Mouse (Mus musculus) stomach, embryonic 16.5 days (tissue): ENCODE measurements around the gene Myo1d. TPM values are rescaled to one million over a fixed set of nuclear protein-coding genes. Genes with fewer than 3 reads are reported as not detected.

Source experiments
- ATAC-seq: fragments of 200-750 bp; cut with Nextera tagmentation; 2 replicates; pipeline ENCODE4 v1.8.0; 2017; ENCODE audit warnings: moderate number of reproducible peaks, moderate TSS enrichment; ENCODE audit not compliant: insufficient read depth, low FRiP score
- H3K27ac ChIP-seq: fragments of 300-500 bp; sonication (generic); 2 replicates; pipeline ENCODE4 v1.5.1; 2014; ENCODE audit warnings: low read length
- H3K27me3 ChIP-seq: fragments of 300-500 bp; sonication (generic); 2 replicates; pipeline ENCODE4 v1.6.1; 2014; ENCODE audit warnings: low read length, control low read depth, mixed read lengths; ENCODE audit not compliant: control insufficient read depth, insufficient read depth
- H3K36me3 ChIP-seq: fragments of 300-500 bp; sonication (generic); 2 replicates; pipeline ENCODE4 v1.6.1; 2014; ENCODE audit warnings: low read length; ENCODE audit not compliant: control insufficient read depth, insufficient read depth
- H3K4me1 ChIP-seq: fragments of 300-500 bp; sonication (generic); 2 replicates; pipeline ENCODE4 v1.6.1; 2014; ENCODE audit warnings: low read length, control low read depth, mixed read lengths; ENCODE audit not compliant: control insufficient read depth, insufficient read depth
- H3K4me2 ChIP-seq: fragments of 300-500 bp; sonication (generic); 2 replicates; pipeline ENCODE4 v1.6.1; 2014; ENCODE audit warnings: low read depth, low read length, mixed read lengths
- H3K4me3 ChIP-seq: fragments of 300-500 bp; sonication (generic); replicated peaks from 2 replicates; pipeline ENCODE4 v1.5.1; 2014; ENCODE audit warnings: mild to moderate bottlenecking, low read length
- H3K9ac ChIP-seq: fragments of 300-500 bp; sonication (generic); 2 replicates; pipeline ENCODE4 v1.6.1; 2014; ENCODE audit warnings: low read length
- H3K9me3 ChIP-seq: fragments of 300-500 bp; sonication (generic); replicated peaks from 2 replicates; pipeline ENCODE4 v1.6.1; 2016; ENCODE audit warnings: low read length, control low read depth; ENCODE audit not compliant: control insufficient read depth
- WGBS: fragments of 180-500 bp; shearing (Covaris S2); extraction: QIAGEN DNeasy Blood & Tissue Kit; methylation state at CpG from one replicate; pipeline ENCODE4 v1.1.7; 2014; 5-methylcytosine and 5-hydroxymethylcytosine counted together
- polyA plus RNA-seq: library from polyadenylated mRNA; unstranded; fragments of >200 nt; fragmentation: Nextera tagmentation; extraction: Ambion mirVana; gene quantifications from 2 replicates; pipeline ENCODE4 v1.2.1, GENCODE M21; 2015

The Myo1d gene
- polyA plus RNA-seq, 1 experiment from 2014 or later: 33.8 TPM

DNA sequence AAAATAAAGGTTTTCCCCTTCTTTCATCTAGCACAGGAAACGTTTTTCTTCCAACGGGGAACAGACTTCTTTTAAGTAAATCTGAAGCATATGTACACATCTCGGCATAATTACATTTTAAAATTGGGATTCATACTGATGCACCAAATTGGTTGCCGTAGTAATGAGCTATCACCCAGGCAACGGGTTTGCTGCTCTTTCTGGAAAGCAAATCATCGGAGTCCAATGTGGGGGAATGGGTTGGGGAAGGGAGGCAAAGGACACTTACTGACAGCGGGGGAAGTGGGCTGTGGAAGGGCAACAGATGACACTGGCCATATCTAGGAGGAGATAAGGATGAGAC, 156.8 kb downstream of the Myo1d start:
- no peaks in the 10 kb centered on the region for H3K36me3 ChIP-seq
- H3K9ac ChIP-seq: no peak overlapping the region
- WGBS: 51% methylated on average over 7 of the region's 7 CpGs
- no peaks in the 10 kb centered on the region for H3K9me3 ChIP-seq
- H3K27me3 ChIP-seq: no peaks in the 10 kb centered on the region
- H3K4me1 ChIP-seq: no peaks in the 10 kb centered on the region
- no peak overlapping the region for H3K4me3 ChIP-seq
- no peak overlapping the region for H3K4me2 ChIP-seq
- H3K27ac ChIP-seq: no peak overlapping the region
- no peak for ATAC-seq

DNA sequence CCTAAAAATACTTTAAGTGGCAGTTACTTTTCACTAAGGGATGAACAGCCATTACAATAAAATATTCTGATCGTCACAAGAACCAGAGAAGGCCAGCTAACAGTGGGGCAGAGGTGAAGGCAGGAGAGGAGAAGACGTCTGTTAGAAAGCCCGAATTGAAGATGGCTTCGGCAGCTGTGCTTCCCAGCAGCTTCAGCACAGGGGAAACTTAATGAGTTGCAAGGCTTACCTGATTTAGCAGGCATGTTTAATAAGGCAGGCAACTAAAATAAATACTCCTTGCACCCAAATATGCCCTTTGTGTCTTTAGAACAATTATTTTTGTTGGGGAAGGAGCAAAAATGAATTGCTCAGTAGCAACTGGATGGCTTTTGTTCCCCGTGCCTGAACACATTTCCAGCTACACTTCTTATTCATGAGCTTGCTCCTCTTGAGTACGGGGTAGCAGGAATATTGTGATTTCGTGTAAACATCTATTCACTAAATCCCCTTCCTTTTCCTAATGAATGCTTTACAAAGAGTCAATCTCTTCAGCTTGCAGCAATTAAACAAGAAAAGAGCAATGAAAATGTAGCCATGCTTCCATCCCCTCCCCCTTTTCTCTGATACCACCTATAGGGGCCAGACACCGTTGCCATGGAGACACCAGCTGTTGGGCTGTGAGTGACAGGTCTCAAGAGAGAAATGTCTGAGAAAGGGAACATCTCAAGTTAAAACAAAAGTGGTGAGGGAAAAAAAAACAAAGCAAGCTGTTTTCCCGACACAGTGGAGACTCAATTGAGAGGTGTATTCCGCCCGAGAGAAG, 157.4 kb downstream of the Myo1d start:
- Histone ChIP-seq H3K27me3 (no peaks in the 10 kb centered on the region), H3K27ac (no peak overlapping the region), H3K9ac (no peak overlapping the region), H3K36me3 (no peaks in the 10 kb centered on the region), H3K4me2 (no peak overlapping the region), H3K9me3 (no peaks in the 10 kb centered on the region), H3K4me1 (no peaks in the 10 kb centered on the region), H3K4me3 (no peak overlapping the region)
- no peak for ATAC-seq
- 38% methylated on average over 11 of the region's 11 CpGs for WGBS

DNA sequence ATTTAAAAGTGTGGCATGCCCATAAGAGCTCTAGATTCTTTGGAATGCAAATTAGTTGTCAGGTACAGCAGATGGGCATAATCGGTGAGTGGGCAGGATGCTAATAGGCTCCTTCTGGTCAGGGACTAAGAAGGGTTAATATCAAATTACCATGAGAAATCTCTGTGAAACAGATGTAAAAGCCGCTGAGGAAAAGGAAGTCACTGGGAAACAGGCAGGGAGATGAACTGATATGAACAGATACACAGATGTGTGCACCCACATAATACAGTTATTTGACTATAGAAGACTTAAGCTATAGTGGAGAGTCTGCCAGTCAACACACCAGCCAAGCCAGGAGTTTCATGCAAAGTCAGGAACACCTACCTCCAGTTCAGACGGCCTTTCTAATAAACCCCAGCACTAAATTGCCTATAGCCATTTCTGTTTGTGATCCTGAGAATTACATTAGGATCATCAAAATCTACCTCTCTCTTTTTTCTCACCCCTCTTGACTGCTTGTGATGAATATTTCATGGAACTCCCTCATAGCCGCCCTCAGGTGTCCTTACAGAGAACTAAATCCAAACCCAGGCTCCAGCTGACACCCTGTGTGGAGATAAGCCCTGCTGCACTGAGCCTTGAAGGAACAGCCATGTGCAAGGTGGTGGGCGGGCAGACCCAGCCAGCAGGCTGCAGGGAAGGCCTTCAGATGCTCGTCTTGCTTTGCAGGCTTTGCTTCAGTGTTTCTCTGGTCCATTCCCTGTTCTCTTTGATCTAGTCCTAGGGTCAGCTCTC, 164.7 kb downstream of the Myo1d start:
- H3K4me2 ChIP-seq: no peak overlapping the region
- H3K9ac ChIP-seq: no peak overlapping the region
- WGBS: 55% methylated on average over 6 of the region's 6 CpGs
- no peaks in the 10 kb centered on the region for H3K36me3 ChIP-seq
- H3K27me3 ChIP-seq: no peaks in the 10 kb centered on the region
- H3K4me3 ChIP-seq: no peak overlapping the region
- no peaks in the 10 kb centered on the region for H3K9me3 ChIP-seq
- H3K27ac ChIP-seq: no peak overlapping the region
- no peaks in the 10 kb centered on the region for H3K4me1 ChIP-seq
- ATAC-seq: no peak

DNA sequence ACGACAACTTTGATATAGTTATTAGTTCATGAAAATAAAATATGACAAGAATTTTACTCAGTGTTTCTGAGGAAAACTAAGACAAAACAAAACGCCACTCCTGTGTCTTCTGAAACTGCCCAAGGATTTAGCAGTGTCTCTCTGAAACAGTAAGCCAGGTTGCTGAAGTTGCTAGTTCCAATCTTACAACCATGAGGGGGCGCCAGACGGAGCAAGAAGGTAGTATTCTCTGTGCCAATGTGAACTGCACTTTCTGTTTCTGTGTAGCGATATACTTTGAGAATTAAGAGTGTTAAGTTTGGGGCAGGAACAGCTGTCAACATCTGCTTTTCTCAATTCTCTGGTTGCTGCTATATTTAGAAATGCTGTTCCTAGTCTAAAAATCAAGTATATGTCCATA, 165.4 kb downstream of the Myo1d start:
- Histone ChIP-seq H3K9me3 (no peaks in the 10 kb centered on the region), H3K4me1 (no peaks in the 10 kb centered on the region), H3K27me3 (no peaks in the 10 kb centered on the region), H3K4me2 (no peak overlapping the region), H3K9ac (no peak overlapping the region), H3K36me3 (no peaks in the 10 kb centered on the region), H3K4me3 (no peak overlapping the region), H3K27ac (no peak overlapping the region)
- no peak for ATAC-seq
- 41% methylated on average over 5 of the region's 5 CpGs for WGBS

DNA sequence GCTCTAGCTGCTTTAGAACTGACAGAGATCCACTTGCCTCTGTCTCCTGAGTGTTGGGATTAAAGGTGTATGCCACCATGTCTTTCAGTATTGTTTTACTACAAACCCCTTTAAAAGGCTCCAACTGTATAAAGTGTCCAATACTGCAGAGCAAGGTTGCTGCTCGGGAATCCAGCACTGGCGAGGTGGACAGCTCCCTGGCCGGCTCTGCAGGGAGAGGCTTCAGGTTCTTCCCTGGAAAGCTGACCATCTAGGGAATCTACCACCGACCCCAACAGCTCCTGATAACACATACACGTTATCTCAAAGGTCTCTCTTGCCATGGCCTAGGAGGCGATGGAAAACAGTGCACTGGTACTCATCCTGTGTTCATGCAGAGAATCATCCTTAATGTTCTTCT, 166.3 kb downstream of the Myo1d start:
- Histone ChIP-seq H3K4me3 (no peak overlapping the region), H3K9me3 (no peaks in the 10 kb centered on the region), H3K9ac (no peak overlapping the region), H3K4me2 (no peak overlapping the region), H3K27me3 (no peaks in the 10 kb centered on the region), H3K4me1 (no peaks in the 10 kb centered on the region), H3K36me3 (no peaks in the 10 kb centered on the region), H3K27ac (no peak overlapping the region)
- 6% methylated on average over 6 of the region's 6 CpGs for WGBS
- no peak for ATAC-seq

DNA sequence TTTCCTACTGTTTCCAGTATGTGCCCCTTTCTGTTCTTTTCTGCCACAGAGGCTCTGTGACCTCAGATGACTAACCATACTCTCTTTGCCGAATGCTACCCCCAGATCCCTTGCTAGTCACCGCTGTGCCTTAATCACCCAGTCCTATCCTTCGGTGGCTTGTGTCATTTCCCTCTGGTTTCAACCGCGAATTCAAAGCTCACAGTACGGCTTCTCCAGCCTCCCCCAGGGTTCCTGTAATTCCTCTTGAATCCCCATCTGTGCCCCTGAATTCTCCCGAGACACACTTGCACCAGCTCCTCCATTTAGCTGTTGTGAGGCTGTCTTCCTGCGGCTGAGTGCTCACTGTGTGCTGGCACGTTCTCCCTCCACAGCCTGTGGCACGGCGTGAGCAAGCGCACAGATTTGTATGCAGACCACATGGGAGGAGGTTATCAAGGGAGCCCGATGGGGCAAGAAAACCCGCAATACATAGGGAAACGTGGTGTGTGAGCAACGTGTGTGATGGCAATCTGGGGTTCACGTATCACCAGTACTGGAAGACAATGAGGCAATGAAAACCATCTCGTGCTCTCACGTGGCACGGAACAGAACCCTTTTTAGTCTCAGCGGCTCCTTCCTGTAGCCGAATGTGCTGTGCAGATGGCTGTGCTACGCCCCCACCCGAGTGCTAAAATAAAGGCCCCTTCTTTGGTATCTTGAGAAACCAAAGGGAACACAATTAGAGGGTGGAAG, 177.0 kb downstream of the Myo1d start:
- Histone ChIP-seq H3K36me3 (no peaks in the 10 kb centered on the region), H3K4me2 (0 out of 2 replicates have a peak overlapping the region, but pooled peaks have one; percentile 11), H3K27ac (no peak overlapping the region), H3K9me3 (no peaks in the 10 kb centered on the region), H3K9ac (no peak overlapping the region), H3K27me3 (no peaks in the 10 kb centered on the region), H3K4me1 (no peaks in the 10 kb centered on the region), H3K4me3 (peak overlapping the region; percentile 2; the same call in 1 of the 2 replicates)
- 14% methylated on average over 24 of the region's 24 CpGs for WGBS
- no peak for ATAC-seq

DNA sequence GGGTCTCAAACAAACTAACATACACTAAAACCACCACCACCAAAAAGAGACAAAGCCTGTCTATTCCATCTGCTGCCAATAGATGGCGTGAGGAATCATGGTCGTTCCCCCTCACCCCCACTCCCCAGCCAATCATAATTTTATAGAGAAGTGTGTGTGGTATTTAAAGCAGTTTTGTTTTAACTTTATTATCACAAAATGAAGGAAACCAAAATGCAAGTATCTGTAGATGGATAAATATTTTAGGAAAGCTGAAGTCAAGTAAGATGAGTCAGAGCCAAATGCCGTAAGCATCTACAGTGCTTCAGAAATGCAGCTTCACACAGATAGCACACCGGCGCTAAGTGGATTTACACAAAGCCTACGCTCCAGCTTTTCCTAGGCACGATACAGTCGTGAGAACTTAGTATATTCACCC, 177.8 kb downstream of the Myo1d start:
- WGBS: 29% methylated on average over 8 of the region's 8 CpGs
- Histone ChIP-seq H3K4me1 (no peaks in the 10 kb centered on the region), H3K4me2 (no peak overlapping the region), H3K27me3 (no peaks in the 10 kb centered on the region), H3K9ac (no peak overlapping the region), H3K27ac (no peak overlapping the region), H3K9me3 (no peaks in the 10 kb centered on the region), H3K4me3 (no peak overlapping the region), H3K36me3 (no peaks in the 10 kb centered on the region)
- no peak for ATAC-seq

DNA sequence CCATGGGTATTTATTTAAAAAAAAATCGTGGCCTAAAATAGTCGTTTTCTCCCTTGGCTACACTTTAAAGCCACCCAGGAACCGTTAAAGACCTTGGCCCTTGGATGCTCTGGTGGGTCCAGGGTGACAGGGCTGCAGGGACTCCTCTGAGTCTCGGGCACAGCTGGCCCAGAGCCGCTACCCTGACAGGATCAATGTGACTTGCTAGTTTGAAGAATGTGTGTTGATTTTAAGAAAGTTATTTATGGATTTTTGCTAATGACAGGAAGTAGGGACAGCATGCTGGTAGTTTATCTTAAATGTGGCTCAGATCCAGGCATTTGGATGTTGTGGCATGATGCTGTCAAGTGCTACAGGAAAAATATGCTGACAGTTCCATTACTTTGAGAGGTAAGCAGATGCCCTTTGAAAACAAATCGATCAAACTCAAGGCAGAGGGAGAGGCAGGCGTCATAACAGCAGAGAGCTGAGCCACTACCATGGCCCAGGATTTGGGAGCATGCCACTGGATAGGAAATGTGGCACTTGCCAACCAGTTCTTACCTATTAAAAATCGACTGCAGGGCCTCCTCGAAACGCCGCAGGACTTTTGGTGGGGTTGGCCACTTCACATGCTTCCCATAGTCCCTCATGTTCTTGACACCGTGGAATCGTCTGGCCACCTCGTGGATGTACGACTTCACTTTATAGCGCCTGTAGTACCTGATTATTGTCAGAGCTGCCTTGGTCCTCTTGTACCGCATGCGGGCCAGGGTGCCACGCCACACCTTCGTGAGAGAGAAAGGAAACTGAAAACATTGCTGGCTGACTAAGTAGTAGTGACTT, 178.6 kb downstream of the Myo1d start:
- H3K4me1 ChIP-seq: no peaks in the 10 kb centered on the region
- H3K4me3 ChIP-seq: no peak overlapping the region
- no peak overlapping the region for H3K4me2 ChIP-seq
- ATAC-seq: no peak
- no peaks in the 10 kb centered on the region for H3K9me3 ChIP-seq
- WGBS: 71% methylated on average over 20 of the region's 20 CpGs
- no peak overlapping the region for H3K9ac ChIP-seq
- no peaks in the 10 kb centered on the region for H3K27me3 ChIP-seq
- no peak overlapping the region for H3K27ac ChIP-seq
- no peaks in the 10 kb centered on the region for H3K36me3 ChIP-seq
